Mouse (Mus musculus): ENCODE measurements around the gene Erbb4.

DNA sequence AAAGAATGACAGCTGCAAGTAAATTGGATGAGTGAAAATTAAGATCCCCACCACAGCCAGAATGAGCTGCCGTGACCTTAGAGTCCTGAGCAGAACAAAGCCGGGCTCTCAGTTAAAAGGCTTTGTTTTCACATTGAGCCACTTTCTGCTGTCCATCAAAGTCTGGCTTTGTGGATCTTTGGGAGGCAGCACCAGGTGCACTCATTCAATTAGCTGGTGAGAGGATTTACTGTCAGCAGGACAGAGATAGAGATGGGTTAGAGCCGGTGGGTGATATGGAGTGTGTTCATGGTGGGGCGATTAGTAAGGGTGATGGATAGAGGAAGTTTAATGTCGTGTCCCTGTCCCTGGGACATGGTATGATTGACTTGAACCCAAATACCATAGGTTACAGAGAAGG, 1060.7 kb downstream of the Erbb4 start:
- no peak for TF ChIP-seq CTCF (IDR thresholded peaks at IDR 0.05; ENCODE audit: low read depth, low read length)
- no peak for TF ChIP-seq POLR2A (IDR thresholded peaks at IDR 0.05; ENCODE audit: borderline replicate concordance, low read depth, low read length)
